Mouse (Mus musculus): ENCODE measurements around the gene Tiam1. TPM values are rescaled to one million over a fixed set of nuclear protein-coding genes. Genes with fewer than 3 reads are reported as not detected.

Gene Tiam1
- total RNA-seq, 2 experiments from 2014 or later = 113 to 114 TPM

DNA sequence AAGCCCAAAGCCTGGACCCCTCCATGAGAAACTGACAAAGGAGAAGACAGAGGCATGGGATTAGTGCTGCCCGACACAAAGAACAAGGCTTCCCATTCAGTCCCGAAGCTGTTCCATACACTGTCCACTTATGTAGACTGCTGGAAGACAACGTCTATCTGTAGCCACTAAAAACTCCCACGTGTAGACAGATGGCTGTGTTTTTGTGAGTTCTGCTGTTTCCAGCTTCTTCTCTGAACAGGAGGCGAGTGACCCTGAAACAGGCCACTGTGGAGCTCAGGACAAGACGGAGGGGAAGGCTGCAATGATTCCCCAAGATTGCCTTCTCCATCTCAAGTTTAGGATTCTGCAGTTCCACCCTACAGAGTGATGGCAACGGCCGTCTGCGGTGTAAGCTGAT, 330.0 kb downstream of the Tiam1 start:
- peak; percentile 38 to 42 for DNase-seq (ENCODE audit: low spot score in 2 of 2)

DNA sequence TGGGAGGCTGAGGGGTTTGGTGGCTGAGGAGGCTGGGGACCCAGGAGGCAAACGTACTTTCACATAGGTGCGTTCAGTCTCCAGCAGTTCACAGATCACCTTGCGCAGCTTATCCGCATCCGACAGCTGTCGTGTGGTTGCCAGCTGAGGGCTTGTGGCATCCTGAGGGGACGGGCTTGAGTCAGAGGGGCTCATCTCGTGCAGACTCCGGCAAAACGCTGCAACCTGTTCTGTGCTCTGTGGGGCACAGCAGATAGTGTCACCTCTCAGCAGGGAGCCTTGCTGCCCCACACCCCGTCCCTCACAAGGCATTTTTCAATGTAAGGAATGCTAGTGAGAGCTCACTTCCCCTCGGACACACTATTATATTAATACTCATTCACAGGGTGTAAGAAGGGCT, 330.7 kb downstream of the Tiam1 start:
- DNase-seq (ENCODE audit: low spot score in 2 of 2) = no peak

DNA sequence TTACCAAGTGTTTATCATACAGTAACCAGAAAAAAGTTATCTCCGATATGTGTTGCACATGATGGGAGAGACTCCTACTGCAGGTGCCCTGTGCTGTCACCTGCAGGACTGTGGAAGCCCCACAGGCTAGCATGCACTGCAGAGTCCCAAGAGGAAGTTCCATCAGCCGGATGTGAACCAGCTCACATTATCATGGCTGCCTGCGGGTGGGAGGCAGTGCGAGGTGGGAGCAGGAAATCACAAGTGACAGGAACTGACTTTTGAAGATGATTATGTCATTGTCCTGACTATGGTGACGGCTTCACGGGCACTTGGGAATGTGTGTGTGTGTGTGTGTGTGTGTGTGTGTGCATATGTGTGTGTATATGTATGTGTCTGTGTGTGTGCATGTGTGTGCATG, 333.2 kb downstream of the Tiam1 start:
- DNase-seq (ENCODE audit: low spot score in 2 of 2) = no peak

DNA sequence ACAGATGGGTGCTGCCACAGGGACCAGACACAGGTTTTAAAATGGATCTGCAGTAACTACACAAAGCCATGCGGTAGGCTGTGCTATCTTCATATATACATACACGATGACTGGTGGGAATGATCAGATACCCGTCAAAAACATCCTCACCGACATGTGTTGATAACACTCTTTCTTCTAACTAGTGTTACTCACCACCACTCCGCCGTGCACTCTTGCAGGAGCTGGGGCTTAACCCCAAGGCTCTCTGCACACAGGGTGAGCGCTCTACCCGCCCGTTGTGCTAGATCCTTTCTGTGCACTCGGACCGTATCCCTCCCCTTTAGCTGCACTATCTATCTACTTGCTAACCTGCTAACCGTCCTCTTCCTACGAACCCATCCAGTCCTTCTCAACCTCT, 335.4 kb downstream of the Tiam1 start:
- no peak for DNase-seq (ENCODE audit: low spot score in 2 of 2)

DNA sequence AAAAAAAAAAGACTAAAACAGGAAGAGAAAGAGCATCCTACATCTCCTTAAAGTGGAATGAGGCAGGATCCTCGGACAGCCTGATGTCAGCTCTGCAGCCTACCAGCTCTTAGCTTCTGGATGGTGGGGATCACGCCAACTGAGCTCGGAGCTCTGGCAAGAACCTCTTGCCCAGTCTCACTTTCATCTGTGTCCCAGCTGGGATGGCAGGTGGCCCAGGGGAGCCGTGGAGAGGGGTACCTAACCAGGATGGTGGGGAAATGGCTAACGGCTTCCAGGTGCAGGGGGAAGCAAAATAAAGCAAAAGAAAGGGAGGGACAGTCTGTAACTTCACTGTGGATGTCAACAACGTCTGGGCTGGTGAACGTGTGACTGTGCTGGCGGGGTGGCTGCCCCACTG, 337.6 kb downstream of the Tiam1 start:
- no peak for DNase-seq (ENCODE audit: low spot score in 2 of 2)

DNA sequence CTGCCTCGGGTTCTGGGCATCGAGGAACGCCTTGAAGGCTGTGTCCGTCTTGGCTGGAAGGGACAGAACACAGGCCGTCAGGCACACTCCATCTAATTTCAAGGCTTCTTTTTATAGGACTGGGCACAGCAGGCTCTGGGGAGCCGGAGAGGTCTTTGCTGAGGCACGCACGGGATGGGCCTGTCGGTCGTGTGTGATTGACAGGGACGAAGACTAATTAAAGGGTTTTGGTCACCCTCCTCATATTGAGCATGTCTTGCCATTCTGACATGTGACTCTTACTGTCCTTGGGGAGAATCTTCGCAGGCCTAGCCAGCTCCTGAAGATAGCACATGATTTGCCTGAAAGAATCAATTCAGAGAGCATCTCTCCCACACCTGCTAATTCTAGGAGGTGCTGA, 338.4 kb downstream of the Tiam1 start:
- no peak for DNase-seq (ENCODE audit: low spot score in 2 of 2)

DNA sequence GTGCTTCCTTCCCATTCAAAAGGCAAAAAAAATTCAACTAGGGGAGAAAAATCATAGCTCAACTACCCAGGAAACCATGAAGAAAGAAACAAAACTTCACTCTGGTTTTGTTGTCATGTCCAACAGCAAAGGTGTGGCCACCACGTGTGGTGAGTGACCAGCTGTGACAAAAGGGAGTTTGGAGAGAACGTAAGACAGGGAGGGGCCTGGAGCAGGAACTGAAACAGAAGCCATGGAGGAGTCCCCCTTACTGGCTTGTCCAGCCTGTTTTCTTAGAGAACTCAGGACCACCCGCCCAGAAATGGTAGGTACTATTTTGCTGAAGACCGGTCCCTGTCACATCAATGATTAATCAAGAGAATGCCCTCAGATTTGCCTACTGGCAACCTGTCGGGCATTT, 342.1 kb downstream of the Tiam1 start:
- no peak for DNase-seq (ENCODE audit: low spot score in 2 of 2)

DNA sequence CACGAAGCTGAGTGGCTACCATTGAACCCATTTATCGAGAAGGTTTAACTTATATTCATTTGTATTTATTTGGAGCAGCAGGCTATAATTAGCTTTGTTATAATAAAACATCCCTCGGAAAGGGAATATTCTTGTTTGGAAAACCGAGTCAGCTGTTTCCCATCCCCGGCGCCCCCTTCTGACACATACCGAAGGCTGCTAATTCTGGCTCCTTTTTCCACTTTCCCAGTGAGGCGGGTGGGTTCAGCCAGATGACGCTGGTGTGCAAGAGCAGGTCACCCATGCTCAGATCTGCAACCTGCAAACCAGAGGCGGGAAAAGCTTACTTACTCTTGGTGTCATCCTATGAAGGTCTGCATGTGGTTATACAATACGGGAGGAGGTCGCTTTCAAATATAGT, 343.8 kb downstream of the Tiam1 start:
- DNase-seq (ENCODE audit: low spot score in 2 of 2) = no peak

DNA sequence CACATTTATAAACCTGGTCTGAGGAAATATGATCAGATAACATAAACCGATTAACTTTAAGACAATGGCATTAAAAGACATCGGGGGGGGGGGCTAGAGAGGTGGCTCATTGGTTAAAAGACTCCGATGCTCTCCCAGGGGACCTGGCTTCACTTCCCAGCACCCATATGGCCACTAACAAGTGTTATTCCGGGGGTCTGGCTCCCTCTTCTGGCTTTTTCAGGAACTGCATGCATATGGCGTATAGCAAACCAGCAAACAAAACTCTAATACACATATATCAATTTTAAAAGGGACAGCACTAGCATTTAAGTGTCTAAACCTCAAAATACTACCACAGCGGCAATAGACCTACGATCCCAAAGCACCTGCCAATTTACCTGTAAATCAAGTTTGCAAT, 347.0 kb downstream of the Tiam1 start:
- DNase-seq (ENCODE audit: low spot score in 2 of 2) = no peak

DNA sequence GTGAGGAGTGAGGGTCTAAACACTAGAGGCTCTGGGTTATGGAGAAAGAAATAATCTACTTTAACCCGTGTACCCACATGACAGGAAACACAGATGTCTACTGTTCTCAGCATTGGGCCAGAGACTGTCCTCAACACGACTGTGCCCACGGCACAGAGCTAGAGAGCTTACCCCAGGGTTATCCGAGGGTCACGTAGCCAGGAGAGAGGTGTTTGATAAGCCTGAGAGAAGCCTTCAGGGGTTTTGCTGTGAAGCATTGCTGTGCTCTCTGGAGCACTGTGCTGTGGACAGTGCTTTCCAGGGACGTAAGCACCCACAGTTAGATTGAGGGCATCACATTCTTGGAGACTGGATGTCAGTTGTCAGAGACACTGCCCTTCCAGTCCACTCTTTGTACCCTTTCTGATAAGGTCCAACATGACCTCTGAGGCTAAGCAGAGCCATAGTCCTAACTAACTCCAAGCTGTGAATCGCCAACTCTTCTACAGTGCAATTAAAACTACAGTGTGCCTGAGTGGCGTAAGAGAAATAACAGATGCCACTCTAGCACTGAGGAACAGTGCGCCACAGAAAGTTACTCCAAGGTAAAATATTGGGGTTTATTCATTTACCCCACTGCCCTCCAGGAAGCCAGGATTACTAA, 353.7 kb downstream of the Tiam1 start:
- DNase-seq (ENCODE audit: low spot score in 2 of 2) = no peak

DNA sequence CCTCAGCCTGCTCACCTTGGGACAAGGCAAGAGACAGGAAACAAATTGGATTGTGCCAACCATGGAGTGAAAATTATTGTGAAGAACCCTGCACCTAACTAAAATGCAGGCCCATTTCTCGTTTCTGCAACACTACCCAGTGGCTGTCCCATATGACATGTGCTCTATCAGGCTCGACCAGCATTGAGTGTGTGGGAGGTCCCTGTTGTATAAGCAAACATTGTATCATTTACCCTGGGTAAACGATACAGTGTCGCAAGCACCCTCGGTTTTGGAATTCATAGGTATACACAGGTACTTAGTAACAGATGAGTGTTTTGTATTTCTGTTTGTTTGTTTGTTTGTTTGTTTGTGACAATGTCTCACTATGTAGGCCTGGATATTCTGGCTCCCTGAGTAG, 357.8 kb downstream of the Tiam1 start:
- DNase-seq (ENCODE audit: low spot score in 2 of 2) = no peak

DNA sequence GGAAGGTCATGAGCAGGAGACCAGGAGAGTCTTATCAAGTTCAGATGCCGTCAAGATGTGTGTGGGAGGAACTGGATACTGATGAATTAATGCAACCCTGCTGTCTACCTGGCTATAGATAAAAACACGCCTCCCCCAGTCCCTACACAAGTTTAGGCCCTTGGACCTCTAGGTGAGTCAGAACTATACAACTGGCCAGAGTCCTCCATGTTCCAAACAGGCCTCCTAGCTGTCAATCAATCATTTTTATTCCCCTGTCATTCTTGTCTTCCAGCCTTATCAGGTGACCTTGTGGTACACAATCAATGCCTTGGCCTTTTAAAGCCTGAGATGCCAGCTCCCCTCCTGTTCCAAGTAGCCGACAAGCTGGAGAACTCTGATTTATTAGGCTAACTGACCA, 363.9 kb downstream of the Tiam1 start:
- no peak for DNase-seq (ENCODE audit: low spot score in 2 of 2)

DNA sequence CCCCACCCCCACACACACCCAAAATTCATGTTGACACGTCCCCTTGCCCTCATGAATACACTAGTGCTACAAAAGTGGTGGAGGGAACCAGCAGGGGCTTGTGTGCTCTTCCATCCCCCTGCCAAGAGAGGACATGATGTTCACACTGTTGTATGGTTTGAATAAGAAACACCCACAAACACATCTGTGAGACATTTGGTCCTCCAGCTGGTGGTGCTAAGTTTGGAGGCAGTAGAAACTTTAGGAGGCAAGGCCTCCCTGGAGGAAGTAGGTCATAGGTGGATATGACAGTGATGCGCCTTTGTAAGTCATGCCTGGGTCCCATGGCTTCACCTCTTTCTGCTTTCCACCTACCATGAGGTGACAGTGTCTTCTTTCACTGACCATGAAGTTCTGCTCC, 366.1 kb downstream of the Tiam1 start:
- DNase-seq (ENCODE audit: low spot score in 2 of 2) = peak; percentile 48 to 65

DNA sequence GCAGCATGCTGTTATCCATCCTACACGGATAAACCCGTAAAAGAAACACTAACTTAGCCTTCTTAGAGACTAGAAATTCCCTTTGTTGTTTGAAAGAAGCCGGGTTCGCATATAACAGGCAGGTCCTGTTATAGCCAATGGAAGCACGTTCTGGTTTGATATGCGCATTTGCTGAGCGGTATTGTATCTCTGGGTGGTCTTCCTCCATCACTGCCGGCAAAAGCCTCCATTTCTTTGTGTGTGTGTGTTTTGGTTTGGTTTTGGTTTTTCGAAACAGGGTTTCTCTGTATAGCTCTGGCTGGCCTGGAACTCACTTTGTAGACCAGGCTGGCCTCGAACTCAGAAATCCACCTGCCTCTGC, 369.0 kb downstream of the Tiam1 start:
- no peak for DNase-seq (ENCODE audit: low spot score in 2 of 2)

DNA sequence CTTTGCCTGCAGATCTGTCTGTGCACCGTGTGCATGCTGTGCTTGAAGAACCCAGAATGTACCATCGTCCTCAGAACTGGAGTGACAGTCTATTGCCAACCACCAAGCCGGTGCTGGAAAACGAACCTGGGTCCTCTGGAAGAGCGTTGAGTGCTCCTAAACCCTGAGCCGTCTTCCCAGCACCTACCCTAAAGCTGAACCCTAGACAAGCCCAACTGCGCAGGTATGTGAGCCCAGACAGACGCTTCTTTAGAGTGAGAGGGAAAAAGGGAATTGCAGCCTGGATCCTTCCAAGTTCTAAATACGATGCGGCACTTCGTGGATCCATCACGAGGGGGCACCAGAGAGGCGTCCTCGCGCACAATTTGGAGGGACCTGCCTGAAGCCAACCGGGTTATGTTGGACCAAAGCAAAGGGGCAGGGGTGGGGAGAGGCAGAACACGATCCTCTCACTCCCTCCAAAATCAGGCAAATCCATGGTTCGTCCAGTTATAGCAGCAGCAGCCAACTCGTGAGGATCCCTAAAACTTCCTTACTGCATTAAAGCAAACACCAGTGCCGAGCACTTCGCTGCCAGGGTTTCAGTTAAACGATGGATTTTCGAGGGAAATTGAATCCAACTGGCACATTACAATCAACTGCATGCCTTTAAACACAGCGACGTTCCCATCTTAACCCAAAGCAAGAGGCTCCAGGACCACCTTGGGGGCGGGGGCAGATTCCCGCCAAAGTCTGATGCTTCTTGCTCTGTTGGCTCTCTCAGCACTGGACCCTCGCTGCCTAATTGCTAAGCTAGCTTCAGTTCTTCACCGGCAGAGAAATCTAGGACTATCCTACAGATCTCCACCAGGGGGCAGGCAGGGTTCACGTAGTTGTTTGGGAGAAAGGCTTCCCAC, 369.7 kb downstream of the Tiam1 start:
- DNase-seq (ENCODE audit: low spot score in 2 of 2) = peak; percentile 94 to 97

DNA sequence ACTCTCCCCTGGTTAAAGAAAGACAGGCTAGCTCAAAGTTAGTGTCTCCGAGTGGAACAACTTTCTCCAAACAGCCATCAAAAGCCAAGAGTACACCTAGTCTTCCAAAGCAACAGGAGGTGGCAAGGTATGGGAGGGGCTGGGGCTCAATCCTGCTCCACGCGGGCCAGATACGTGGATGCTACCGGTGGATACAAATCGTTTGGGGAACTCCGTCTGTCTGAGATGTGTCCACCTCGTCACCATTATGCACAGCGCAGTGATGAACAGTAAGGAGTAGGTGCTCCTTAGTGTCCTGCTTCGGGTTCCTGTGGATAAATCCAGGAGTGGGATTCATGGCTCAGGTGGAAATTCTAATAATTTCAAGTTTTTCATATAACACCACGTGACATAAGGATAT, 377.6 kb downstream of the Tiam1 start:
- no peak for DNase-seq (ENCODE audit: low spot score in 2 of 2)

DNA sequence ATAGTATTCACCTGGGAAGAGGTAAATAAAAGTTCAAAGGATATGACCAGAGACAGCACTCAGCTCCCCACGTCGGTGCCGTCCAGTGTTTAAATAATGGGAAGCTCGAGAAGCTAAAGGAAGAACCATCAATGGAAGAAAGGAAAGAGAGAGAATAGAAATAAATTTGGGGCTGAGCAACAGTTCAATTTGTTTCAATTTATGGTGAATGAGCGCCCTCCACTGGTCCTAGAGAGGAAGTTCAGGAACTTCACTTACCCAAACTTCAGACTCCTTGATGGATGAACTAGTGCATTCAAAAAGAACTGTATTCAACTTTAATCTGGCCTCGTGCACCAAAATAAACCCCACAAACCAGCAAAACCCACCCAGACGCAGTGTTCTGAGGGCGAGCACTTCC, 378.1 kb downstream of the Tiam1 start:
- peak in 1 of 2 experiments; percentile 48 for DNase-seq (ENCODE audit: low spot score in 2 of 2)

DNA sequence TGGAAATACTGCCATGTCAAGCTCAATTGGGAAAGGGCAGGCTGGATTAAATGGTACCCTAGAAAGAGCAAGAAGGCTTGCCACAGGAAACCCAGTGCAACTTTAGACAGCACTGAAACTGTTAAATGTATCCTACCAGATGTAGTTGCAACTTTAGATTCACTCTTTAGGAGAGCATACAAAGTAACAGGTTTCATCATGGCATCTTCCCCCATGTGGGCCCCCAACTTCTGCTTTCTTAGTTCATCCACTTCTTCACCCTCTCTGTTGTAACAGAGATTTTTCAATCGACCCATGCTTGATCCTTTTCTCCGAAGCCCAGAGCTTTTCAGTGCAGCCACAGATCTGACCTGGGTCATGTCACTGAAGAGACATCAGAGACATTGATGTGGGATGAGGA, 379.8 kb downstream of the Tiam1 start:
- no peak for DNase-seq (ENCODE audit: low spot score in 2 of 2)

DNA sequence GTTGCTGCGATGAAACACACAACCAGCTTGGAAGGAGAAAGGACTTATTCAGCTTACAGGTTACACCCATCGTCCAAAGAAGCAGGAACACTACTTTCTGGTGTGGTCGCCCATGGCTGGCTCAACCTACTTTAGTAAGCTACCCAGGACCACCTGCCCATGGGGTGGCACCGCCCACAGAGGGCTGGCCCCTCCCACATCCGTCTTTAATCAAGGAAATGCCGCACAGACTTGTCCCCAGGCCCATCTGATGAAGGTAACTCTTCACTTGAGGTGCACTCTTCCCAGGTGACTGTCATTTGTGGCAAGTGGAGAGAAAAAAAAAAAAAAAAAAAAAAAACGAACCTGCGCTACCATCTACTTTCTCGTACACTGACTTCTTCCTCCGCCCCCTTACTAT, 381.0 kb downstream of the Tiam1 start:
- no peak for DNase-seq (ENCODE audit: low spot score in 2 of 2)

DNA sequence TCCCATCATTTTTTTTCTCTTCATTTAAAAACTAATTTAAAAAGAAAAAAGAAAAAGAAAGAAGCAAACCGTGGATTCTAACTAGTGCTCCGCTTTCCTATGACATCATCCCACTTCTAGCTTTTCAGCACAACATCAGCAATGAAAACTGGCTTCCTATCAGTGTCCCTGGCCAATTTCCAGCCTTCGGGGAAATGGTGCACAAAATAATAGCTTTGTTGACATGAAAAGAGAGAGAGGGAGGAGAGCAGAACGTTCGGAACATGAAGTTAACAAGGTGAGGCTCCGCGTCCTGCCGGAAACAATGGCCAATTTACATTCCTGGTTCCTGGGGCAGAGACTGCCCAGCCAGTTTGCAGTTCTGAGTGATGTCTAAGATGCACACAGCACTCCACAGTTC, 381.5 kb downstream of the Tiam1 start:
- no peak for DNase-seq (ENCODE audit: low spot score in 2 of 2)

DNA sequence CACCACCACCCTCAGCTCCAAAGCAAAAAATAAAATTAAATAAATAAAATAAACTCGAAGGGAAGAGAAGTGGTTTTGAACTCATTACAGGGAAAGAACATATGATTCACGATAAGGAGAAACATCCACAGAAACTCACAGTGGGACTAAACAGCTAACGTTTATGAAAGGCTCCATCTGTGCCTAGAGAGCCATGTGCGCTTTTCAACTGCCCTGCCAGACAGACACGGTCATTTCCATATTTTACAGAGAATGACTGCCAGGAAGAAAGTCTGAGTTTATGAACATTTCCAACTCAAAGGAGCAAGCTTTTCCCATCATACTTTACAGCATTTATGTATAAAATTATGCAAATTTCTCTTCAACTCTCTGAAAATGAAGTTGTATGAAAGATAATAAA, 386.2 kb downstream of the Tiam1 start:
- no peak for DNase-seq (ENCODE audit: low spot score in 2 of 2)

DNA sequence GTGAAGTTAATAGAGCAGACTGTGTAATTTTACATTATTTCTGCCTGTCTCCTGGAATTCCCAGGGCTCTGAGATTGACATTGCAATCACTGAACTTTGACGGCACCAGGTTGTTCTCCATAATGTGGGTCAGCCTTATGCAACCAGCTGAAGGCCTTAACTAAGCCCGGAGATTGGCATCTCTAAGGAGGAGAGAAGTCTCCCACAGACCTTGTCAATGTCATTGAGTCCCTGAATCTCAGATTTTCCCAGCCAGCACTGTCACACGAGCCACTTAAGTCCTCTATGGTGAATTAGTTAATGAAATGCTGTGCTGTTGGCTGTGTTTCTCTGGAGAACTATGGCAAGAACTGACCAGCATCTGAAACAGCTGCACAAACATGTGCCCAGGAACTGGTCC, 388.9 kb downstream of the Tiam1 start:
- DNase-seq (ENCODE audit: low spot score in 2 of 2) = no peak

DNA sequence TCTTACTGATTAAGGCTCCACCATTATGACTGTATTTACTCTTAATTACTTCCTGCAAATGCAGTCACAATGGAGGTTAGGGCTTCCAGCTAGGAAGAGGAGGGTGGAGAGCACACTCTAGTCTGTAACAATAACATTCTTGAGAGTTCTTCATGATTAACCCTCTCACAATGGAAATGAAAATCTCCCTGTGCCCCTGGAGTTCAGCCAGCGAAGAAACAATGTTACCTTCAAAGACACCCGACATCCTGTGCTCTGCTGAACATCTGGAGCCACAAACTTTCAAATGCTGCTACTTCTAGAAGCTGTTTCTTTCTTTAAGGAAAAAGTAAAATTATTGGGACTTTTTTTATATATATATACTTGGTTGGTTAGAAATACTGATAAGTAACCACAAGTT, 395.7 kb downstream of the Tiam1 start:
- DNase-seq (ENCODE audit: low spot score in 2 of 2) = no peak

All from left cerebral cortex, adult 18-20 months (tissue).